Comparison of ENCODE assay signal across 24 mouse cellular contexts in the genomic region with DNA sequence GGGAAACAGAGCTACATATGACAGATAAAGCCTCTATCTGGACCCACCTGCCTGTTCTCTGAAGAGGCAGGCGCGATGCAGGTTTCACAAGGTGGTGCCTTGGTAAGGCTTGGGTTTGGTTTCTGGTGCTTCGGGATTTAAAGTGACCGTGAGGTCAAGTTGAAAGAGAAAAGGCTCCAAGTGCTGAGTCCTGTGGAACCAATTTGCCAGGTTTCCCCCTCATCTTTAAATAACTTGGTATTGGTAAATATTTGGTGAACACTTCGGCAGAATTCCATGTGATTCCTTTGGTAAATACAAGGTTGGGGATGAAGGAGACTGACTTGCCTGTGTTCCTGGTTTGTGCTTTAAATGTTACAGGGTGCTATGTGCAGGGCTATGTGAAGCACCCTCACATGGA.
DNase-seq lines count a peak whose midpoint lies in the region; ATAC-seq and TF ChIP-seq lines count a peak whose summit lies in the region.
"Had no signal": no experiment of that assay in that cellular context is flagged by ENCODE, and none has a peak within 500 bp of the region (broad histone marks: within the 10 kb centered on the region; RNA-seq: fewer than 3 reads in every experiment).

No protein-coding gene starts in this region.

- no peak overlapping the region for H3K4me2 ChIP-seq in lung, embryonic 14.5 days
- no peak overlapping the region for H3K4me2 ChIP-seq in lung, embryonic 16.5 days (ENCODE audit: low read depth, low read length)
- H3K4me2 ChIP-seq: embryonic facial prominence, embryonic 12.5 days; forebrain, embryonic 13.5 days; forebrain, embryonic 15.5 days had no signal

- no peak for TF ChIP-seq POLR2A in lung, adult 2 months (IDR thresholded peaks at IDR 0.05; ENCODE audit: borderline replicate concordance, extremely low read depth, low read depth, low read length)

- no peaks in the 10 kb centered on the region for H3K27me3 ChIP-seq in lung, embryonic 14.5 days (ENCODE audit: insufficient read depth, low read length)
- no peaks in the 10 kb centered on the region for H3K27me3 ChIP-seq in lung, embryonic 16.5 days (ENCODE audit: control insufficient read depth, insufficient read depth, low read depth, low read length)
- H3K27me3 ChIP-seq: CH12.LX; forebrain, embryonic 13.5 days; forebrain, embryonic 15.5 days; Patski had no signal

- ATAC-seq in lung, embryonic 14.5 days (ENCODE audit: insufficient read depth): no peak
- peak; percentile 66; the same call in 1 of the 2 replicates for ATAC-seq in lung, embryonic 16.5 days (ENCODE audit: low read depth)
- ATAC-seq: activated CD4-positive, CD25-positive, alpha-beta regulatory T cell, adult 4 months; CD4-positive, CD25-positive, alpha-beta regulatory T cell, adult 4 months; forebrain, embryonic 13.5 days; forebrain, embryonic 15.5 days; Patski had no signal

- 75% methylated on average over 5 of the region's 5 CpGs for WGBS in lung, embryonic 14.5 days
- 59% methylated on average over 5 of the region's 5 CpGs for WGBS in lung, embryonic 16.5 days
- 81% methylated on average over 5 of the region's 5 CpGs for WGBS in lung, adult 2 months

- DNase-seq in lung, embryonic 14.5 days: peak; percentile 31
- no peak for DNase-seq in lung, postnatal 4 days
- DNase-seq in lung, adult 2 months: no peak
- DNase-seq in lung, postnatal 25 days (ENCODE audit: low spot score): peak; percentile 62
- no peak for DNase-seq in thymus, postnatal 0 days (ENCODE audit: low spot score)
- DNase-seq: adrenal gland, adult 8-10 months; adrenal gland, postnatal 14 days; adrenal gland, postnatal 36 days; B cell, adult 2 months; cerebellum, adult 11-12 months; cerebellum, adult 2 months; cerebellum, adult 9-10 months; cerebellum, postnatal 10 days; cerebellum, postnatal 25 days had no signal

- H3K4me3 ChIP-seq in lung, embryonic 14.5 days (ENCODE audit: low read depth, low read length): no peak overlapping the region
- H3K4me3 ChIP-seq in lung, embryonic 16.5 days (ENCODE audit: low read length): no peak overlapping the region
- no peak overlapping the region for H3K4me3 ChIP-seq in lung, adult 2 months (replicated peaks; ENCODE audit: extremely low read depth, low read depth, low read length)
- H3K4me3 ChIP-seq: embryonic facial prominence, embryonic 10.5 days; embryonic facial prominence, embryonic 12.5 days; forebrain, embryonic 13.5 days; forebrain, embryonic 15.5 days had no signal

- peaks cover 13% of the 10 kb centered on the region for H3K4me1 ChIP-seq in lung, embryonic 14.5 days (ENCODE audit: insufficient read depth)
- peaks cover 29% of the 10 kb centered on the region for H3K4me1 ChIP-seq in lung, embryonic 16.5 days (replicated peaks; ENCODE audit: control insufficient read depth, insufficient read depth, low read length)
- peaks cover 3% of the 10 kb centered on the region for H3K4me1 ChIP-seq in lung, adult 2 months (ENCODE audit: control insufficient read depth, insufficient read depth, low read length)

- H3K27ac ChIP-seq in lung, embryonic 14.5 days (ENCODE audit: low read depth): peak overlapping the region; percentile 66; the same call in 1 of the 2 replicates
- peak overlapping the region; percentile 48 for H3K27ac ChIP-seq in lung, embryonic 16.5 days (ENCODE audit: low read length)
- H3K27ac ChIP-seq: embryonic facial prominence, embryonic 10.5 days; embryonic facial prominence, embryonic 12.5 days; forebrain, embryonic 13.5 days; forebrain, embryonic 15.5 days had no signal

- no peak for TF ChIP-seq CTCF in lung, embryonic 14.5 days (IDR thresholded peaks at IDR 0.05; ENCODE audit: low read depth)
- TF ChIP-seq CTCF in lung, adult 2 months (IDR thresholded peaks at IDR 0.05; ENCODE audit: insufficient read depth, low read length): no peak

- no peak overlapping the region for H3K9ac ChIP-seq in lung, embryonic 14.5 days
- no peak overlapping the region for H3K9ac ChIP-seq in lung, embryonic 16.5 days (ENCODE audit: low read length)
- H3K9ac ChIP-seq: embryonic facial prominence, embryonic 12.5 days; forebrain, embryonic 13.5 days; forebrain, embryonic 15.5 days had no signal

- H3K9me3 ChIP-seq in lung, embryonic 14.5 days (ENCODE audit: low read depth, low read length): no peaks in the 10 kb centered on the region
- H3K9me3 ChIP-seq in lung, embryonic 16.5 days (ENCODE audit: control insufficient read depth, low read length): no peaks in the 10 kb centered on the region
- H3K9me3 ChIP-seq: embryonic facial prominence, embryonic 10.5 days; forebrain, embryonic 13.5 days; forebrain, embryonic 15.5 days; G1E had no signal

- H3K36me3 ChIP-seq in lung, embryonic 14.5 days (ENCODE audit: insufficient read depth): no peaks in the 10 kb centered on the region
- H3K36me3 ChIP-seq in lung, embryonic 16.5 days (ENCODE audit: control insufficient read depth, insufficient read depth, low read length): peaks cover 2% of the 10 kb centered on the region; the same call in 1 of the 2 replicates
- H3K36me3 ChIP-seq: embryonic facial prominence, embryonic 10.5 days; embryonic facial prominence, embryonic 12.5 days; forebrain, embryonic 15.5 days had no signal

Comparison
In these comparisons a context has a peak if more than half of its experiments do, and no peak if none do; other contexts are left out.
1. DNase-seq: peak in lung, embryonic 14.5 days (single experiment) and lung, postnatal 25 days (single experiment); none in lung, postnatal 4 days (0 of 2), lung, adult 2 months (single experiment) and thymus, postnatal 0 days (single experiment).